Mouse (Mus musculus) MEL (cell line): ENCODE results near the gene Aim2. TPM values are rescaled to one million over a fixed set of nuclear protein-coding genes. Genes with fewer than 3 reads are reported as not detected.

ENCODE experiments used
- DNase-seq: peaks from one replicate; pipeline ENCODE4 v3.0.0; 2011; ENCODE audit warnings: low read depth, low spot score
- H3K27ac ChIP-seq: 2 replicates; pipeline ENCODE4 v1.5.1; 2012; ENCODE audit warnings: low read depth, mild to moderate bottlenecking, control low read depth, low read length, moderate library complexity; ENCODE audit not compliant: control insufficient read depth
- H3K27me3 ChIP-seq, 2 experiments: fragments of 150-350 bp in 1 of 2; sonication (generic) in 1 of 2; 2 replicates each; pipeline ENCODE4 v1.6.1; 2012; ENCODE audit warnings: low read length in 2 of 2, mild to moderate bottlenecking in 2 of 2, improper control_type of control experiment in 1 of 2, moderate library complexity in 1 of 2; ENCODE audit not compliant: insufficient read depth in 2 of 2, control insufficient read depth in 1 of 2
- H3K36me3 ChIP-seq, 2 experiments: 2 replicates each; pipeline ENCODE4 v1.6.1; 2012 to 2014; ENCODE audit warnings: low read length in 2 of 2, improper control_type of control experiment in 1 of 2, inconsistent platforms in 1 of 2, mild to moderate bottlenecking in 1 of 2; ENCODE audit not compliant: insufficient read depth in 2 of 2, control insufficient read depth in 1 of 2
- H3K4me1 ChIP-seq, 2 experiments: fragments of 150-350 bp in 1 of 2; sonication (generic) in 1 of 2; 2 replicates each; pipeline ENCODE4 v1.6.1; 2012; ENCODE audit warnings: low read length in 2 of 2, improper control_type of control experiment in 1 of 2, mild to moderate bottlenecking in 1 of 2; ENCODE audit not compliant: insufficient read depth in 2 of 2, control insufficient read depth in 1 of 2
- H3K4me3 ChIP-seq, 2 experiments: fragments of 150-350 bp in 1 of 2; sonication (generic) in 1 of 2; 2 replicates each; pipeline ENCODE4 v1.5.1; 2012; ENCODE audit warnings: low read depth in 2 of 2, low read length in 2 of 2, mild to moderate bottlenecking in 2 of 2, moderate library complexity in 2 of 2, control low read depth in 1 of 2, improper control_type of control experiment in 1 of 2; ENCODE audit not compliant: control insufficient read depth in 1 of 2, insufficient read depth in 1 of 2
- H3K79me2 ChIP-seq: 2 replicates; pipeline ENCODE4 v1.6.1; 2012; ENCODE audit warnings: mild to moderate bottlenecking, low read length, moderate library complexity; ENCODE audit not compliant: control insufficient read depth, poor library complexity, insufficient read depth
- H3K9ac ChIP-seq: 2 replicates; pipeline ENCODE4 v1.6.1; 2012; ENCODE audit warnings: low read depth, mild to moderate bottlenecking, control low read depth, low read length, moderate library complexity; ENCODE audit not compliant: control insufficient read depth, poor library complexity, severe bottlenecking
- H3K9me3 ChIP-seq: fragments of 150-350 bp; sonication (generic); replicated peaks from 2 replicates; pipeline ENCODE4 v1.6.1; 2012; ENCODE audit warnings: mild to moderate bottlenecking, low read length, improper control_type of control experiment, moderate library complexity; ENCODE audit not compliant: insufficient read depth
- BHLHE40 ChIP-seq: IDR thresholded peaks from 2 replicates; pipeline ENCODE4 v1.6.1; 2012; ENCODE audit warnings: low read depth, mild to moderate bottlenecking, inconsistent platforms, low read length, improper control_type of control experiment, borderline replicate concordance
- CHD1 ChIP-seq: IDR thresholded peaks from 2 replicates; pipeline ENCODE4 v1.6.1; 2012; ENCODE audit warnings: low read depth, mild to moderate bottlenecking, inconsistent platforms, low read length, improper control_type of control experiment
- E2F4 ChIP-seq: IDR thresholded peaks from 2 replicates; pipeline ENCODE4 v1.6.1; 2011; ENCODE audit warnings: low read depth, low read length, improper control_type of control experiment, borderline replicate concordance
- EP300 ChIP-seq, 2 experiments: IDR thresholded peaks; 2 replicates each; pipeline ENCODE4 v1.6.1; 2011; ENCODE audit warnings: improper control_type of control experiment in 2 of 2, low read length in 2 of 2, low read depth in 1 of 2, mild to moderate bottlenecking in 1 of 2
- GABPA ChIP-seq: IDR thresholded peaks from 2 replicates; pipeline ENCODE4 v1.6.1; 2012; ENCODE audit warnings: low read depth, mild to moderate bottlenecking, inconsistent platforms, low read length, improper control_type of control experiment, moderate library complexity
- GATA1 ChIP-seq: IDR thresholded peaks from 2 replicates; pipeline ENCODE4 v1.6.1; 2011; ENCODE audit warnings: low read depth, low read length, improper control_type of control experiment
- HCFC1 ChIP-seq: IDR thresholded peaks from 2 replicates; pipeline ENCODE4 v1.6.1; 2012; ENCODE audit warnings: low read depth, mild to moderate bottlenecking, inconsistent platforms, low read length, improper control_type of control experiment, moderate library complexity
- KAT2A ChIP-seq: conservative IDR thresholded peaks from 2 replicates; pipeline ENCODE4 v1.6.1; 2012; ENCODE audit warnings: low read depth, low read length, improper control_type of control experiment, inconsistent platforms
- MAX ChIP-seq: IDR thresholded peaks from 2 replicates; pipeline ENCODE4 v1.6.1; 2011; ENCODE audit warnings: low read length, improper control_type of control experiment
- MAZ ChIP-seq: IDR thresholded peaks from 2 replicates; pipeline ENCODE4 v1.6.1; 2012; ENCODE audit warnings: low read depth, mild to moderate bottlenecking, inconsistent platforms, low read length, improper control_type of control experiment
- MEF2A ChIP-seq: IDR thresholded peaks from 2 replicates; pipeline ENCODE4 v1.6.1; 2014; ENCODE audit warnings: low read depth, mild to moderate bottlenecking, inconsistent platforms, low read length, improper control_type of control experiment; ENCODE audit not compliant: poor library complexity, insufficient replicate concordance, severe bottlenecking; ENCODE audit errors: extremely low read depth
- MXI1 ChIP-seq: IDR thresholded peaks from 2 replicates; pipeline ENCODE4 v1.6.1; 2011; ENCODE audit warnings: mild to moderate bottlenecking, low read depth, low read length, improper control_type of control experiment
- MYB ChIP-seq: IDR thresholded peaks from 2 replicates; pipeline ENCODE4 v1.6.1; 2011; ENCODE audit warnings: mild to moderate bottlenecking, low read depth, low read length, improper control_type of control experiment
- MYC ChIP-seq: IDR thresholded peaks from 2 replicates; pipeline ENCODE4 v1.6.1; 2011; ENCODE audit warnings: low read depth, mild to moderate bottlenecking, low read length, improper control_type of control experiment, moderate library complexity
- NELFE ChIP-seq: IDR thresholded peaks from 2 replicates; pipeline ENCODE4 v1.6.1; 2011; ENCODE audit warnings: low read depth, low read length, improper control_type of control experiment
- POLR2AphosphoS2 ChIP-seq: IDR thresholded peaks from 2 replicates; pipeline ENCODE4 v1.6.1; 2011; ENCODE audit warnings: low read length, improper control_type of control experiment
- POLR2AphosphoS5 ChIP-seq: IDR thresholded peaks from 2 replicates; pipeline ENCODE4 v1.6.1; 2012; ENCODE audit warnings: low read depth, borderline replicate concordance, mild to moderate bottlenecking, inconsistent platforms, low read length, moderate library complexity, mixed read lengths
- RAD21 ChIP-seq: IDR thresholded peaks from 2 replicates; pipeline ENCODE4 v1.6.1; 2011; ENCODE audit warnings: mild to moderate bottlenecking, low read depth, low read length, improper control_type of control experiment
- RCOR1 ChIP-seq: IDR thresholded peaks from 2 replicates; pipeline ENCODE4 v1.6.1; 2012; ENCODE audit warnings: low read depth, mild to moderate bottlenecking, inconsistent platforms, low read length, improper control_type of control experiment
- SIN3A ChIP-seq: IDR thresholded peaks from 2 replicates; pipeline ENCODE4 v1.6.1; 2012; ENCODE audit warnings: low read length, improper control_type of control experiment, inconsistent platforms
- SMC3 ChIP-seq: IDR thresholded peaks from 2 replicates; pipeline ENCODE4 v1.6.1; 2011; ENCODE audit warnings: low read depth, low read length, improper control_type of control experiment
- TBP ChIP-seq: IDR thresholded peaks from 2 replicates; pipeline ENCODE4 v1.8.0; 2011; ENCODE audit warnings: low read depth, low read length, improper control_type of control experiment
- TCF12 ChIP-seq: IDR thresholded peaks from 2 replicates; pipeline ENCODE4 v1.6.1; 2014; ENCODE audit warnings: low read depth, mild to moderate bottlenecking, inconsistent platforms, low read length, improper control_type of control experiment, moderate library complexity
- ZC3H11A ChIP-seq: IDR thresholded peaks from 2 replicates; pipeline ENCODE4 v1.6.1; 2012; ENCODE audit warnings: low read depth, mild to moderate bottlenecking, inconsistent platforms, low read length, improper control_type of control experiment
- ZNF384 ChIP-seq: IDR thresholded peaks from 2 replicates; pipeline ENCODE4 v1.6.1; 2012; ENCODE audit warnings: low read depth, mild to moderate bottlenecking, inconsistent platforms, low read length, improper control_type of control experiment
- polyA plus RNA-seq, 2 experiments: library from polyadenylated mRNA; stranded (reverse) in 1 of 2; unstranded in 1 of 2; fragments of >175 nt in 1 of 2; fragments of >200 nt in 1 of 2; gene quantifications; 2 replicates each; pipeline versions ENCODE4 v1.2.1 to v1.2.4; 2012; ENCODE audit warnings: low replicate concordance in 2 of 2, low read depth in 1 of 2; ENCODE audit not compliant: insufficient read length in 2 of 2, insufficient read depth in 1 of 2, missing spikeins in 1 of 2
- total RNA-seq: library from RNA; depleted of rRNA; stranded (reverse); fragments of 300-350 nt; gene quantifications from 2 replicates; pipeline ENCODE4 v1.2.3, GENCODE M21; 2012

Aim2 gene
- total and polyA plus RNA-seq, 3 experiments = 2.3 to 9.1 TPM; not detected in 1

DNA sequence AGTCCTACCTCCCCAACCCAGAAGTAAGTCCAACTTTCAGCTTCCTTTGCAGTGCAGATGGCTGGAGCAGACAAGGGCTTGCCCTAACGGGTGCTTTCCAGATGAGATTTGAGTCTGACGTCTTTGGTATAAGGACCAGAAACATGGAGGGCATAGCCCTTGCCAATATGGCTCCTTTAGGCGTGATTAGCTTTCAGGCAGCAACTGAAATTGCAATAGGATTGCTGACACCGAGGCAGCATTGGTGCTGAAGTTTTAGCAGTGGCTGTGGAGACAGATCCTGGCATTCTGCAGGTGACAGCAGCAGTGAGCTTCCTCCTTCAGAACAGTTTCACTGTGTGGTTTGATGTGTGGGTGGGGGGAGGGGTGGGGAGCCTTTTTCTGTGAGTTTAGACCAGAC lies 90.5 kb downstream of the Aim2 start:
- TF ChIP-seq MYC (no peak), GABPA (no peak), KAT2A (no peak), E2F4 (no peak), BHLHE40 (no peak)
- DNase-seq = peak; percentile 54
- peak overlapping the region in 1 of 2 experiments; percentile 3; a peak in 1 of 4 replicates for H3K4me3 ChIP-seq
- peaks cover 0 to 16% of the 10 kb centered on the region in 2 experiments; a peak in 2 of 4 replicates for H3K36me3 ChIP-seq
- no peaks in the 10 kb centered on the region for H3K27me3 ChIP-seq
- H3K9ac ChIP-seq = no peak overlapping the region
- no peaks in the 10 kb centered on the region for H3K9me3 ChIP-seq
- peaks cover 3 to 15% of the 10 kb centered on the region in 2 experiments for H3K4me1 ChIP-seq
- H3K27ac ChIP-seq = peak overlapping the region; percentile 3; the same call in 1 of the 2 replicates
- H3K79me2 ChIP-seq = no peaks in the 10 kb centered on the region

DNA sequence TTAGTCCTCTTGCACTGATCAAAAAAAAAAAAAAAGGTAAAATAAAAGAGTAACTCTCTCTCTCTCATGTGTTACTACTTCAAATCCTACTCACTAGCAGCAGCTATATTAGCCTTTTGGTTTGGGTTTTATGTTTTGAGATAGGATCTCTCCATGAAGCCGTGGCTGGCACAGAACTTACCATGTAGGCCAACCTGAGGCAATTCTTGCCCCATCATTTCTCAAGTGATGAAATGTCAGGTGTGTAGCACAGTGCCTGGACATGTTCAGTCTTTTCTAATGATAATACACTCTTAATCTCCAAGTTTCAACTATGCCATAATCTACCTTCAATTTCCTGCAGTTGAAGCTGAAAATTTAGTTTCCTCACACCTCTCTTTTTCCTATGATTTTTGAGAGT lies 92.4 kb downstream of the Aim2 start:
- no peaks in the 10 kb centered on the region for H3K27me3 ChIP-seq
- H3K79me2 ChIP-seq = no peaks in the 10 kb centered on the region

DNA sequence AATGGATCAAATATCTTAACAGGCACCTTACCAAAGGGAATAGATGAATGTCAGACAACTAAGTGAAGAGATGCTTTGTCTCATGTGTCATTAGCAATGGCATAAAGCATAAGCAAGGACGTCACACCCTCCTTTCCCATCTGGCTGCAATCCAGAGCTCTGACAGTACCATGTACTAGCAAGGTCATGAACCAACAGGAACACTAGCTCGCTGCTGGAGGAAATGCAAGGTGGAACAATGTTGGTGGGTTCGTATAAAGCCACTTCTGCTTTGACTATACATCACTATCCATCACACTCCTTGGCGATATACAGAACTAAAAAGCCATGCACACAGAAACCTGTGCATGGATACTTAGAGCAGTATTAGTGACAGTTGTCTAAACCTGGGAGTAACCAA lies 96.4 kb downstream of the Aim2 start:
- Histone ChIP-seq H3K36me3 (peaks cover 0 to 1% of the 10 kb centered on the region in 2 experiments; a peak in 1 of 4 replicates), H3K9ac (no peak overlapping the region), H3K79me2 (no peaks in the 10 kb centered on the region), H3K27ac (no peak overlapping the region), H3K27me3 (no peaks in the 10 kb centered on the region), H3K9me3 (no peaks in the 10 kb centered on the region), H3K4me1 (no peaks in the 10 kb centered on the region), H3K4me3 (no peak overlapping the region)
- TF ChIP-seq CHD1 = no peak
- no peak for TF ChIP-seq EP300 (IDR thresholded peaks at IDR 0.05; ENCODE audit: low read depth in 1 of 2, low read length in 2 of 2)
- no peak for TF ChIP-seq MEF2A
- TF ChIP-seq SIN3A = no peak
- TF ChIP-seq HCFC1 = no peak
- TF ChIP-seq RAD21 = no peak
- TF ChIP-seq GATA1 = no peak
- TF ChIP-seq ZNF384 = no peak
- no peak for TF ChIP-seq E2F4
- TF ChIP-seq RCOR1 = no peak
- no peak for TF ChIP-seq MYC
- TF ChIP-seq TBP = no peak
- TF ChIP-seq SMC3 = no peak
- TF ChIP-seq MXI1 = no peak
- no peak for TF ChIP-seq MAZ
- TF ChIP-seq MAX = no peak
- TF ChIP-seq TCF12 = no peak
- TF ChIP-seq POLR2AphosphoS2 = no peak
- TF ChIP-seq ZC3H11A = no peak
- TF ChIP-seq NELFE = no peak
- DNase-seq = no peak

More for the DNA sequence above, 92.4 kb downstream of the Aim2 start:
- Histone ChIP-seq H3K9ac (no peak overlapping the region), H3K36me3 (peaks cover 0 to 11% of the 10 kb centered on the region in 2 experiments; a peak in 2 of 4 replicates), H3K27ac (no peak overlapping the region), H3K4me3 (no peak overlapping the region), H3K4me1 (peaks cover 3 to 8% of the 10 kb centered on the region in 2 experiments), H3K9me3 (no peaks in the 10 kb centered on the region)
- no peak for DNase-seq
- no peak for TF ChIP-seq MYB
- no peak for TF ChIP-seq MYC
- no peak for TF ChIP-seq POLR2AphosphoS5
